Mouse (Mus musculus) forebrain, embryonic 14.5 days (tissue): ENCODE measurements at regions not wholly inside any gene's neighbourhood (a gene's known extent, or its start where the extent isn't known, plus 50 kb on each side); places are given as distances from the start of the nearest gene placed in this dataset.
A peak's percentile ranks its signal among the peaks of the same experiment; 100 is the strongest.

Experiments
- ATAC-seq: fragments of 200-750 bp; cut with Nextera tagmentation; 2 replicates; pipeline ENCODE4 v1.8.0; 2017; ENCODE audit warnings: mild to moderate bottlenecking, moderate library complexity
- DNase-seq: peaks from one replicate; pipeline ENCODE4 v3.0.0-alpha.2; 2015; ENCODE audit warnings: low spot score
- H3K27ac ChIP-seq: fragments of 300-500 bp; sonication (generic); 2 replicates; pipeline ENCODE4 v1.5.1; 2014; ENCODE audit warnings: low read depth, mild to moderate bottlenecking, control low read depth, low read length, moderate library complexity
- H3K27me3 ChIP-seq: fragments of 300-500 bp; sonication (generic); replicated peaks from 2 replicates; pipeline ENCODE4 v1.6.1; 2014; ENCODE audit warnings: low read length, control low read depth, mixed read lengths; ENCODE audit not compliant: control insufficient read depth, insufficient read depth
- H3K36me3 ChIP-seq: fragments of 300-500 bp; sonication (generic); 2 replicates; pipeline ENCODE4 v1.6.1; 2014; ENCODE audit warnings: low read length, control low read depth; ENCODE audit not compliant: control insufficient read depth, insufficient read depth
- H3K4me1 ChIP-seq: fragments of 300-500 bp; sonication (generic); 2 replicates; pipeline ENCODE4 v1.6.1; 2014; ENCODE audit warnings: antibody characterized with exemption, low read length, control low read depth; ENCODE audit not compliant: control insufficient read depth, insufficient read depth
- H3K4me2 ChIP-seq: fragments of 300-500 bp; sonication (generic); 2 replicates; pipeline ENCODE4 v1.6.1; 2014; ENCODE audit warnings: mild to moderate bottlenecking, control low read depth, low read length
- H3K4me3 ChIP-seq: fragments of 300-500 bp; sonication (generic); 2 replicates; pipeline ENCODE4 v1.5.1; 2014; ENCODE audit warnings: low read depth, low read length, control low read depth
- H3K9ac ChIP-seq: fragments of 300-500 bp; sonication (generic); 2 replicates; pipeline ENCODE4 v1.6.1; 2014; ENCODE audit warnings: mild to moderate bottlenecking, low read length, control low read depth, moderate library complexity
- H3K9me3 ChIP-seq: fragments of 300-500 bp; sonication (generic); replicated peaks from 2 replicates; pipeline ENCODE4 v1.6.1; 2016; ENCODE audit warnings: low read length, control low read depth, mixed read lengths; ENCODE audit not compliant: control insufficient read depth
- WGBS: fragments of 180-500 bp; shearing (Covaris S2); extraction: QIAGEN DNeasy Blood & Tissue Kit; methylation state at CpG from one replicate; pipeline ENCODE4 v1.1.7; 2014; 5-methylcytosine and 5-hydroxymethylcytosine counted together

DNA sequence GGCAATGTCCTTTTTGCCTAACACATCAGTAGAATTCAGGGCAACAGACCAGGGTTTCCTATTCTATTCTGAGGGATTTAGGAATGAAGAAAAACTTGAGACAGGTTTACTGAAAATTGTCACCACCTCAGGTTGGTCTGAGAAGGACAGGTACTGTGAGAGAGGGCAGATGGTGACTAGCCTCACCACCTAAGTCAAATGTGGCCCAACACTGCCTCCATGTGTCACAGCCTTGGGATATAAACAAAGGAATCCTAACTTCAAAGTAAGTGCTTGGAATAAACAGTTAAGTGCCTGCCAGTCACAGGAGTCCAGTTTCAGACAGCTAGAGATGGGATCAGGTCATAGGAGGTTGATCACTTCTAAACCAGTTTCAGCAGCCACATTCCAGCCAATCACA is 281.3 kb upstream of the Irx4 start:
- no peak for DNase-seq
- Histone ChIP-seq H3K27me3 (no peaks in the 10 kb centered on the region), H3K9ac (no peak overlapping the region), H3K36me3 (no peaks in the 10 kb centered on the region), H3K4me2 (no peak overlapping the region), H3K27ac (no peak overlapping the region), H3K4me3 (no peak overlapping the region), H3K9me3 (no peaks in the 10 kb centered on the region), H3K4me1 (no peaks in the 10 kb centered on the region)
- no peak for ATAC-seq

GRCm38 (mm10) chr13:72992589-72993409 is 267.5 kb upstream of the Irx4 start:
- Histone ChIP-seq H3K4me3 (no peak overlapping the region), H3K27me3 (no peaks in the 10 kb centered on the region), H3K4me1 (no peaks in the 10 kb centered on the region), H3K27ac (no peak overlapping the region), H3K9ac (no peak overlapping the region), H3K36me3 (no peaks in the 10 kb centered on the region), H3K4me2 (no peak overlapping the region), H3K9me3 (no peaks in the 10 kb centered on the region)
- ATAC-seq (no peak), DNase-seq (no peak)
- WGBS: 83% methylated on average over 17 of the region's 17 CpGs

DNA sequence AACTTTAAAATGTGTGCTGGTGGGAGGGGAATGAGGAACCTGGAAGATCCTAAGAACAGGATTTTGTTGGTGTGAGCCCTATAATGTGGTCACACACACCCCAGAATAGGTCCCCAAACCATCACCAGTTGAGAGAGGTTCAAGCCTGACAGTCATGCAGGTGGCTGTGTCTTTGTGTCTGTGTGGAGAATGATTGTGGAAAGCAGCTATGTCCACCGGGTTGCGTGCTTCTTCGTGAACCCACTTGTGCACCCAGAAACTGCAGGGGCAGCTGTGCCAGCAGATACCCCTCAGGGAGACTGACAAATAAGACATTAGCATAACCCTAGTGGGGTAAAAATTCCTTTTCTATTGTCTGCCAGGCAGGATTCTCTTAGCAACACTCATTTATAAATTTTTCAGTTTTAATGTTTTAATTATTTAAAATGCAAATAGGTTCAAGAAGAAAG is 266.8 kb upstream of the Irx4 start:
- H3K4me2 ChIP-seq: no peak overlapping the region
- DNase-seq (no peak), ATAC-seq (no peak)
- H3K36me3 ChIP-seq: no peaks in the 10 kb centered on the region
- H3K9ac ChIP-seq: no peak overlapping the region
- H3K4me3 ChIP-seq: no peak overlapping the region
- H3K27ac ChIP-seq: no peak overlapping the region
- H3K9me3 ChIP-seq: no peaks in the 10 kb centered on the region
- 83% methylated on average over 3 of the region's 3 CpGs for WGBS
- H3K4me1 ChIP-seq: no peaks in the 10 kb centered on the region
- H3K27me3 ChIP-seq: no peaks in the 10 kb centered on the region

GRCm38 (mm10) chr13:72994538-72994937 is 265.7 kb upstream of the Irx4 start:
- Histone ChIP-seq H3K4me2 (no peak overlapping the region), H3K9ac (no peak overlapping the region), H3K4me3 (no peak overlapping the region), H3K27ac (no peak overlapping the region), H3K27me3 (no peaks in the 10 kb centered on the region), H3K4me1 (no peaks in the 10 kb centered on the region), H3K9me3 (no peaks in the 10 kb centered on the region), H3K36me3 (no peaks in the 10 kb centered on the region)
- DNase-seq (no peak), ATAC-seq (no peak)

DNA sequence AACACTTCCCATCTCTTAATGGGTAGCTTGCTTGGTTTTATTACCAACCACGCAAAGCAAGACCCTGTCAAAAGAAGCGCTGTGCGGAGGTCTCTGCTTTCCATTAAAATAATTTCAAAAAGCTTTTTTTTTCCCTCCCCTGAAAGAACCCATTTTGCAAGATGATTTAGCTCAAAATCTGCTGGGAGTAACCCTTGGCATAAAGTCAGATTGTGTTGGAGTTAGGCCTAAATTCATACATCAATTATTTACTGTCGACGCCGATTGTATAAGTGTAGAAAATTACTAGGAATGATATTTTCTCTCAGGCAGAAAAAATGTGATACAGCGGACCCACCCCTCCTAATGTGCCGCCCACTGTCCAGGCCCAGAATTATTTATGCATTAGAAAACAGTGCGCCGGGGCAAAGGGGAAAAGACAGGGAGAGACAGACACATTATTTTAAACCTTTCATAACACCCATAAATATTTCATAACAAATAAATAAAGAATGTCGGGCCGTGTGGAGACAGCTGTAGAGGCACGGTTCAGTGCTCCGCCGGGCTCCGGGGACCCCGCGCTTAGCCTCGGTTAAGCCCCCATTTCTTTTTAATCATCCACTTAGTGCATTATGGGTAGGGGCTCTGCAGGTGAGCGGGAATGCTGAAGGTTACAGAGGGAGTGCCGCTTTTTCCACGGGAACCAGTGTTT is 251.3 kb upstream of the Irx4 start:
- Histone ChIP-seq H3K27me3 (no peaks in the 10 kb centered on the region), H3K9ac (no peak overlapping the region), H3K4me3 (no peak overlapping the region), H3K27ac (no peak overlapping the region), H3K9me3 (no peaks in the 10 kb centered on the region), H3K4me2 (no peak overlapping the region), H3K4me1 (no peaks in the 10 kb centered on the region), H3K36me3 (no peaks in the 10 kb centered on the region)
- DNase-seq (peak; percentile 19), ATAC-seq (no peak)
- 68% methylated on average over 22 of the region's 22 CpGs for WGBS

DNA sequence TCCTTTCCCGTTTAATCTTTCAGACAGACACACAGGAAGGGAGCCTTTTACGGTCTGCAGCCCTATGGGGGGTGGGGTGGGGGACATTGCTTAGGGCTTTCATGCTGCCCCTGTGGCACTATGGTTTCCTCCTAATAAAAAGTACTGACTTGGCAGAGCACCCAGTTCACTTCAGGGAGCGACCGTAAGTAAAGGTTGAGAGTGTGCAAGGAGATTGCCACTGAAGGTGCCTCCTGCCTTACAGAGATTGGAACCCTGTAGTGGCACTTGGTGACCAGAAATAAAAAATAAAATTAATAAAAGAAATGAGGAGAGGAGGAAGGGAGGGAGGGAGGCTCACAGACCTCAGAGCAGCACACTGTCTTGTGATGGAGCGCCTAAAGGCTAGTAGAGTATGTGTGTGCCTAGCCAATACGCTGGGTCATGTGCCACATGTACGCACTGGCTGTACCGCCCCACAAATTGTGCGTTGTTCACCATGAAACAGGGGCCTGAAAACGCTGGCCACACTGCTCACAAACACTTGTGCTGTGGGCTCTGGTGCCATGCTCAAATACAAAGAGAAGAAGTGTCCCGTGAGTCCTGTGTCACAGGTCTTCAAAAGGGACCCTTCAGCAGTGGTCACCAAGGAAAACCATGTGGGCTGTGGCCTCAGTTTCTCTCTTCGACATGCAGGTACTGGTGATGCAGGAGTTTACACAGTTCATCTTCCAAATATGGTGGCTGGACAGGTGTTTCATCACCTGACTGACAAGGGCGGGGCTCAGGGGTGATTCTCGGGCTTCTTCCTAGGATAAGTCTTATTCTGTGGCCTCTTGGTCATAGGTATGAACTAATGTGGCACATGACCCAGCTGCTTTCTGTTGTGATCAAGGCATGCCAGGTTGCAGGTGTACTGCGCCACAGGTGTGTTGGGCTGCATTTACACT is 250.5 kb upstream of the Irx4 start:
- ATAC-seq (no peak), DNase-seq (no peak)
- Histone ChIP-seq H3K27me3 (no peaks in the 10 kb centered on the region), H3K36me3 (no peaks in the 10 kb centered on the region), H3K27ac (no peak overlapping the region), H3K9ac (no peak overlapping the region), H3K4me3 (no peak overlapping the region), H3K9me3 (no peaks in the 10 kb centered on the region), H3K4me2 (no peak overlapping the region), H3K4me1 (no peaks in the 10 kb centered on the region)
- WGBS: 85% methylated on average over 15 of the region's 15 CpGs

DNA sequence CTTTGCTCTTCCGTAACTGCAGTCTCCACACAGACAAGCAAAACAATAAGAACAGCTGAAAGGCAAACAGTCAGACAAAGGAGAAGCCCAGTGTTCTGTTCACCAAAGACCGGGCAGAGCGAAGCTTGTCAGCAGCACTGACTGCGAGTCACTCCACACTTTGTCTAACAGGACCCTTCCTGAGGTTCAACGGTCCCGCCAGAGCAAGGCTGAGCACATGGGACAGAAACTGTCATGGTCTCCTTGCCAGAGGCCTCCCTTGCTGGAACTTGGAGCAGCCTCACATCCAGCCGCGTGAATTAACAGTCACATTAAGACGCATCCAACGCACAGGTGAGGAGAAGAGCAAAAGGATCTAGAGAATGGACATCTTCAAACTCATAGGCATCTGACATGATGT is 241.1 kb upstream of the Irx4 start:
- WGBS: 79% methylated on average over 10 of the region's 10 CpGs
- ATAC-seq (no peak), DNase-seq (no peak)
- H3K36me3 ChIP-seq: no peaks in the 10 kb centered on the region
- H3K27me3 ChIP-seq: no peaks in the 10 kb centered on the region
- no peak overlapping the region for H3K9ac ChIP-seq
- no peaks in the 10 kb centered on the region for H3K4me1 ChIP-seq
- no peak overlapping the region for H3K4me2 ChIP-seq
- no peak overlapping the region for H3K4me3 ChIP-seq
- no peak overlapping the region for H3K27ac ChIP-seq
- no peaks in the 10 kb centered on the region for H3K9me3 ChIP-seq

DNA sequence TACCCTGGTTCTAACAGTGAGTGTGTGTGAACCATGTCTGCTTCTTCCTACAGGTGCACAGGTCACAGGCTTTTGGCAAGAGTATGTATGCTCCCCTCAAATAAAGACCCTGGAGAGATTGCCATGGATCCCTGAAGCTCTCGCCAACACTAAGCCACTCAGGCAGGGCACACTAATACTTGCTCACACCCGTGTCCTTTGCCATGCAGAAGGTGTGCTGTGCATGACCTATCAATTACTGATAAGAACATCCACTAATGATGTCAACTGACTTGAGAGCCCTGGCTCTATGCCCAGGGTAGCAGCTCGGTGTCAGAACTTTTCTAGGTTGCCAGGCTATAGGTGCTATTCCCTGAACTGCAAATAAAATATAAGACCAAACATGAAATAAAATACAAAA is 229.1 kb upstream of the Irx4 start:
- Histone ChIP-seq H3K4me2 (no peak overlapping the region), H3K36me3 (no peaks in the 10 kb centered on the region), H3K4me1 (peaks cover 15% of the 10 kb centered on the region), H3K27me3 (peaks cover 36% of the 10 kb centered on the region), H3K27ac (no peak overlapping the region), H3K9ac (no peak overlapping the region), H3K4me3 (no peak overlapping the region), H3K9me3 (no peaks in the 10 kb centered on the region)
- ATAC-seq (no peak), DNase-seq (no peak)
- 71% methylated on average over 3 of the region's 3 CpGs for WGBS
